Mouse (Mus musculus) hindbrain, embryonic 14.5 days (tissue): ENCODE results near the gene 4933427I04Rik. TPM values are rescaled to one million over a fixed set of nuclear protein-coding genes. Genes with fewer than 3 reads are reported as not detected.

Experiments used
- ATAC-seq: fragments of 200-750 bp; cut with Nextera tagmentation; 2 replicates; pipeline ENCODE4 v1.8.0; 2017; ENCODE audit warnings: moderate number of reproducible peaks, mild to moderate bottlenecking, moderate TSS enrichment, moderate library complexity; ENCODE audit not compliant: low FRiP score
- DNase-seq: peaks from one replicate; pipeline ENCODE4 v3.0.0-alpha.2; 2015; ENCODE audit warnings: low spot score
- H3K27ac ChIP-seq: fragments of 300-500 bp; sonication (generic); 2 replicates; pipeline ENCODE4 v1.5.1; 2014; ENCODE audit warnings: mild to moderate bottlenecking, moderate library complexity
- H3K27me3 ChIP-seq: fragments of 300-500 bp; sonication (generic); 2 replicates; pipeline ENCODE4 v1.6.1; 2014; ENCODE audit warnings: mild to moderate bottlenecking, low read length, mixed read lengths; ENCODE audit not compliant: control insufficient read depth, insufficient read depth
- H3K36me3 ChIP-seq: fragments of 300-500 bp; sonication (generic); replicated peaks from 2 replicates; pipeline ENCODE4 v1.6.1; 2014; ENCODE audit not compliant: control insufficient read depth, insufficient read depth
- H3K4me1 ChIP-seq: fragments of 300-500 bp; sonication (generic); replicated peaks from 2 replicates; pipeline ENCODE4 v1.6.1; 2014; ENCODE audit warnings: antibody characterized with exemption, low read length, mixed read lengths; ENCODE audit not compliant: control insufficient read depth, insufficient read depth
- H3K4me2 ChIP-seq: fragments of 300-500 bp; sonication (generic); replicated peaks from 2 replicates; pipeline ENCODE4 v1.6.1; 2014; ENCODE audit warnings: mild to moderate bottlenecking, moderate library complexity
- H3K4me3 ChIP-seq: fragments of 300-500 bp; sonication (generic); replicated peaks from 2 replicates; pipeline ENCODE4 v1.5.1; 2014; ENCODE audit warnings: mild to moderate bottlenecking, low read length
- H3K9ac ChIP-seq: fragments of 300-500 bp; sonication (generic); 2 replicates; pipeline ENCODE4 v1.6.1; 2014
- H3K9me3 ChIP-seq: fragments of 300-500 bp; sonication (generic); 2 replicates; pipeline ENCODE4 v1.6.1; 2016; ENCODE audit warnings: low read length; ENCODE audit not compliant: control insufficient read depth
- WGBS: fragments of 180-500 bp; shearing (Covaris S2); extraction: QIAGEN DNeasy Blood & Tissue Kit; methylation state at CpG from one replicate; pipeline ENCODE4 v1.1.7; 2014; 5-methylcytosine and 5-hydroxymethylcytosine counted together
- polyA plus RNA-seq: library from polyadenylated mRNA; unstranded; fragments of >200 nt; fragmentation: Nextera tagmentation; extraction: Ambion mirVana; gene quantifications from 2 replicates; pipeline ENCODE4 v1.2.1, GENCODE M21; 2014

Gene 4933427I04Rik
- 0.09 and 0.20 TPM in 2 replicates for polyA plus RNA-seq

- DNase-seq, result no peak
- no peak for ATAC-seq
- no peaks in the 10 kb centered on the region for H3K27me3 ChIP-seq
- H3K4me2 ChIP-seq, result no peak within 1 kb of the TSS
- no peak within 1 kb of the TSS for H3K27ac ChIP-seq
- no peaks in the 10 kb centered on the region for H3K9me3 ChIP-seq
- H3K36me3 ChIP-seq, result no peaks in the 10 kb centered on the region
- WGBS, result 84% methylated on average over 3 of the region's 3 CpGs
- no peaks in the 10 kb centered on the region for H3K4me1 ChIP-seq
- no peak within 1 kb of the TSS for H3K9ac ChIP-seq
- H3K4me3 ChIP-seq, result no peak within 1 kb of the TSS
Measured at GRCm38 (mm10) chr4:123859379-123859778, at the start of gene 4933427I04Rik. Gene 4933427I04Rik (plus strand): TSS chr4:123859679.

DNA sequence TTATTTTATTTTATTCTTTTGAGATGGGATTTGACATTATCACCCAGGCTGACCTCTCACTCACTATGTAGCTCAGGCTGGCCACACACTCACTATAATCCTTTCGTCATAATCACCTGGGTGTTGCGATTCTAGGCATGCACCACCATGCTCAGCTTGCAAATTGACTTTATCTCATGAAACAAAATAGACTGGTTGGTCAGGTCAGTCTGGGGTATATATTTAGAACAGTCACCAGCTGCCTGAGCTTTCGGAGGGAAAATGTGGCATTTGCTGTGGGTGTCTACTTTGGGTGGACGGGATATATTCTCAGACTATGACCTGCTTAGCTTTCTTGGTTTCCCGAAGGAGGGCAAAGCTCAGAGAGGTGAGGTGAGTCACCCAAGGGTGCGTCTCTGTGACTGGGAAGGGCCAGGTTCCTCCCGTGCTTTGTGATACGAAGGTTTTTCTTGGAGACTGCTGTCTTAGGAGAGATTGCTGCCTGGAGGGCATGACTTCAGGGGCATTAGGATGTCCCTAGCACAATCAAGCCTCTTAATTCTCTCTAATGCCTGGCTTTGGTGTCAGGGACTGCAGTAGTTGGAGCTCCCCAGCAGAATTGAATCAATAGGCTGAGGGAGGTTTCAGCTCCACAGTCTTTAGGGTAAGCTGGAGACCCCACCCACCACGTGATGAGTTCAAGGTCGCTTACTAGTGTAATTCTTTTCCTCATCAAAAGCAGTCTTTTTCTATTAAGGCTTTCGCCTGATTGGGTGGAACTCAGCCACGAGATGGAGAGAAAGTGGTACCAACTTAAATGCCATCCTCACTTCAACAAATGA, 48.8 kb upstream of the 4933427I04Rik start:
- DNase-seq (no peak), ATAC-seq (no peak)
- Histone ChIP-seq H3K36me3 (no peaks in the 10 kb centered on the region), H3K4me3 (no peak overlapping the region), H3K4me1 (no peaks in the 10 kb centered on the region), H3K9ac (no peak overlapping the region), H3K4me2 (no peak overlapping the region), H3K9me3 (no peaks in the 10 kb centered on the region), H3K27ac (no peak overlapping the region), H3K27me3 (no peaks in the 10 kb centered on the region)
- WGBS, result 88% methylated on average over 12 of the region's 12 CpGs

GRCm38 (mm10) chr4:123812525-123812924, 47.0 kb upstream of the 4933427I04Rik start:
- H3K9ac ChIP-seq, result no peak overlapping the region
- ATAC-seq (no peak), DNase-seq (no peak)
- no peaks in the 10 kb centered on the region for H3K36me3 ChIP-seq
- no peaks in the 10 kb centered on the region for H3K9me3 ChIP-seq
- H3K27me3 ChIP-seq, result no peaks in the 10 kb centered on the region
- no peak overlapping the region for H3K4me2 ChIP-seq
- H3K4me1 ChIP-seq, result no peaks in the 10 kb centered on the region
- no peak overlapping the region for H3K4me3 ChIP-seq
- WGBS, result 88% methylated on average over 3 of the region's 3 CpGs
- no peak overlapping the region for H3K27ac ChIP-seq

GRCm38 (mm10) chr4:123814030-123814501, 45.4 kb upstream of the 4933427I04Rik start:
- no peak overlapping the region for H3K4me2 ChIP-seq
- no peaks in the 10 kb centered on the region for H3K36me3 ChIP-seq
- no peak overlapping the region for H3K9ac ChIP-seq
- no peak overlapping the region for H3K4me3 ChIP-seq
- H3K4me1 ChIP-seq, result no peaks in the 10 kb centered on the region
- ATAC-seq (no peak), DNase-seq (no peak)
- no peaks in the 10 kb centered on the region for H3K9me3 ChIP-seq
- no peaks in the 10 kb centered on the region for H3K27me3 ChIP-seq
- no peak overlapping the region for H3K27ac ChIP-seq
- WGBS, result 50% methylated on average over 7 of the region's 7 CpGs

- Histone ChIP-seq H3K4me1 (no peaks in the 10 kb centered on the region), H3K36me3 (no peaks in the 10 kb centered on the region), H3K27me3 (no peaks in the 10 kb centered on the region), H3K4me3 (no peak overlapping the region), H3K9me3 (no peaks in the 10 kb centered on the region), H3K4me2 (no peak overlapping the region), H3K27ac (no peak overlapping the region), H3K9ac (no peak overlapping the region)
- peak; percentile 24 for DNase-seq
- 32% methylated on average over 4 of the region's 4 CpGs for WGBS
- ATAC-seq, result no peak
Measured at GRCm38 (mm10) chr4:123819093-123819610, 40.3 kb upstream of the 4933427I04Rik start.

GRCm38 (mm10) chr4:123842126-123842525, 17.4 kb upstream of the 4933427I04Rik start:
- ATAC-seq (no peak), DNase-seq (no peak)
- H3K36me3 ChIP-seq, result no peaks in the 10 kb centered on the region
- no peak overlapping the region for H3K4me3 ChIP-seq
- no peaks in the 10 kb centered on the region for H3K27me3 ChIP-seq
- H3K9ac ChIP-seq, result no peak overlapping the region
- WGBS, result 89% methylated on average over 8 of the region's 8 CpGs
- H3K4me2 ChIP-seq, result no peak overlapping the region
- H3K4me1 ChIP-seq, result no peaks in the 10 kb centered on the region
- H3K27ac ChIP-seq, result no peak overlapping the region
- 0 out of 2 replicates have a peak, but pooled peaks cover 4% of the 10 kb centered on the region for H3K9me3 ChIP-seq

- Histone ChIP-seq H3K27ac (no peak overlapping the region), H3K4me3 (no peak overlapping the region), H3K27me3 (no peaks in the 10 kb centered on the region), H3K4me2 (no peak overlapping the region), H3K9ac (no peak overlapping the region), H3K4me1 (no peaks in the 10 kb centered on the region), H3K36me3 (no peaks in the 10 kb centered on the region), H3K9me3 (no peaks in the 10 kb centered on the region)
- ATAC-seq (no peak), DNase-seq (no peak)
- WGBS, result 53% methylated on average over 4 of the region's 4 CpGs
Measured at GRCm38 (mm10) chr4:123856888-123857287, 2.6 kb upstream of the 4933427I04Rik start.

DNA sequence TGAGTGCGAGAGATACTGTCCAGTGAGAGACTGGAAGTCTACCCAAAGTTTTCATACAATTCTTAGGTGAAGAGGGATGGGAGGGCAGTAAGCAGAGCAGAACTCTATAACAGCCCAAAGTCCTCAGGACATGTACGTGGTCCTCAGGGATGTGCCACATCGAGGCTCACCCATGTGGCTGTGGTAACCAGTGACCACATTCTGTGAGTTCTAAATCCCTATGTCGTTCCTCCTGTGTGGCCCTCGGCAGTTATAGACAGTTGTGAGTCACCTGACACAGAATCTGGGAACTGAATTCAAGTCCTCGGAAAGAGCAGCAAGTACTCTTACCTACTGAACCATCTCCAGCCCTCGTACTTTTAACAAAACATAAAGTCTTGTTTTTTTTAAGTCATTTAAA, 1.4 kb upstream of the 4933427I04Rik start:
- H3K4me1 ChIP-seq, result no peaks in the 10 kb centered on the region

DNA sequence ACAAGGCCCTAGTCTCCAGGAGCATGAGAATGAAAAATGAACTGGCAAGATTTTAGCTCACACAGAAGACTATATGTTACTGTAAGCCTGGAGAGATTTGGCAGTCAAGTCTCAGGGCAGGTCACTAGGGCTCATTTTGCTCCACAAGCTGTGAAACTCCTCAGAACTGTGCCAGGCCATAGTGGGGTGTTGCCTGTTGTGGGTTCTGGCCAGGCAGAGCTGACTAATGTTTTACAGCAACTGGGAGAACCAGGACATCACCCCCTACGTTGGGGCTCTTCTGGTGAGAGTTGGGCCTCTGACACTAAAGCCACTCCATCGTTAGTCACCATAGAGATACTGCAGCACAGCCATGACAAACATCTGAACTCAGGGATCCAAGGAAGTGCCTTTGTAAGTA, 324 bp downstream of the 4933427I04Rik start:
- Histone ChIP-seq H3K9me3 (no peaks in the 10 kb centered on the region), H3K4me2 (no peak overlapping the region), H3K27ac (no peak overlapping the region), H3K36me3 (no peaks in the 10 kb centered on the region), H3K4me3 (no peak overlapping the region), H3K9ac (no peak overlapping the region), H3K4me1 (no peaks in the 10 kb centered on the region), H3K27me3 (no peaks in the 10 kb centered on the region)
- DNase-seq, result no peak
- 53% methylated on average over 2 of the region's 2 CpGs for WGBS
- ATAC-seq, result no peak

More for the DNA sequence above, 1.4 kb upstream of the 4933427I04Rik start:
- no peak for ATAC-seq
- Histone ChIP-seq H3K4me3 (no peak overlapping the region), H3K9ac (no peak overlapping the region), H3K4me2 (no peak overlapping the region), H3K27me3 (no peaks in the 10 kb centered on the region), H3K27ac (no peak overlapping the region), H3K9me3 (no peaks in the 10 kb centered on the region), H3K36me3 (no peaks in the 10 kb centered on the region)
- no peak for DNase-seq
- 90% methylated on average over 7 of the region's 7 CpGs for WGBS
